Mouse (Mus musculus): ENCODE measurements around the gene Art3. TPM values are rescaled to one million over a fixed set of nuclear protein-coding genes. Genes with fewer than 3 reads are reported as not detected.

Gene Art3
- polyA plus RNA-seq, 1 experiment = not detected

- H3K4me1 ChIP-seq = peaks cover 54% of the 10 kb centered on the region
- H3K36me3 ChIP-seq (replicated peaks; ENCODE audit: low read length) = no peaks in the 10 kb centered on the region
- H3K4me3 ChIP-seq (replicated peaks) = peak overlapping the region; percentile 86
- TF ChIP-seq GATA1 (IDR thresholded peaks at IDR 0.05; ENCODE audit: borderline replicate concordance, low read length) (no peak), FLI1 (IDR thresholded peaks at IDR 0.05; ENCODE audit: low read length) (no peak)
- no peaks in the 10 kb centered on the region for H3K27me3 ChIP-seq (replicated peaks)
- no peaks in the 10 kb centered on the region for H3K9me3 ChIP-seq
Observed at GRCm38 (mm10) chr5:92374721-92375142, 43.1 kb downstream of the Art3 start.

- Histone ChIP-seq H3K36me3 (replicated peaks; ENCODE audit: low read length) (no peaks in the 10 kb centered on the region), H3K4me1 (peaks cover 54% of the 10 kb centered on the region), H3K27me3 (replicated peaks) (no peaks in the 10 kb centered on the region), H3K4me3 (replicated peaks) (peak overlapping the region; percentile 86), H3K9me3 (no peaks in the 10 kb centered on the region)
- TF ChIP-seq GATA1 (IDR thresholded peaks at IDR 0.05; ENCODE audit: borderline replicate concordance, low read length) (no peak), FLI1 (IDR thresholded peaks at IDR 0.05; ENCODE audit: low read length) (no peak)
Observed at GRCm38 (mm10) chr5:92375368-92375767, 43.7 kb downstream of the Art3 start.

- Histone ChIP-seq H3K9me3 (no peaks in the 10 kb centered on the region), H3K4me3 (replicated peaks) (no peak overlapping the region), H3K4me1 (peaks cover 51% of the 10 kb centered on the region), H3K36me3 (replicated peaks; ENCODE audit: low read length) (no peaks in the 10 kb centered on the region), H3K27me3 (replicated peaks) (no peaks in the 10 kb centered on the region)
- TF ChIP-seq GATA1 (IDR thresholded peaks at IDR 0.05; ENCODE audit: borderline replicate concordance, low read length) (no peak), FLI1 (IDR thresholded peaks at IDR 0.05; ENCODE audit: low read length) (no peak)
Observed at GRCm38 (mm10) chr5:92376795-92377405, 45.3 kb downstream of the Art3 start.

- Histone ChIP-seq H3K36me3 (replicated peaks; ENCODE audit: low read length) (no peaks in the 10 kb centered on the region), H3K4me1 (peaks cover 28% of the 10 kb centered on the region), H3K4me3 (replicated peaks) (peak overlapping the region; percentile 74), H3K9me3 (no peaks in the 10 kb centered on the region), H3K27me3 (replicated peaks) (peaks cover 3% of the 10 kb centered on the region)
- no peak for TF ChIP-seq GATA1 (IDR thresholded peaks at IDR 0.05; ENCODE audit: borderline replicate concordance, low read length)
- TF ChIP-seq FLI1 (IDR thresholded peaks at IDR 0.05; ENCODE audit: low read length) = no peak
Observed at GRCm38 (mm10) chr5:92381550-92382348, 50.1 kb downstream of the Art3 start.

- Histone ChIP-seq H3K4me3 (replicated peaks) (no peak overlapping the region), H3K36me3 (replicated peaks; ENCODE audit: low read length) (no peaks in the 10 kb centered on the region), H3K9me3 (no peaks in the 10 kb centered on the region), H3K27me3 (replicated peaks) (peaks cover 5% of the 10 kb centered on the region), H3K4me1 (peaks cover 28% of the 10 kb centered on the region)
- TF ChIP-seq FLI1 (IDR thresholded peaks at IDR 0.05; ENCODE audit: low read length) = no peak
- TF ChIP-seq GATA1 (IDR thresholded peaks at IDR 0.05; ENCODE audit: borderline replicate concordance, low read length) = no peak
Observed at GRCm38 (mm10) chr5:92382349-92382679, 50.7 kb downstream of the Art3 start.

- Histone ChIP-seq H3K27me3 (replicated peaks) (peaks cover 10% of the 10 kb centered on the region), H3K36me3 (replicated peaks; ENCODE audit: low read length) (no peaks in the 10 kb centered on the region), H3K9me3 (no peaks in the 10 kb centered on the region), H3K4me3 (replicated peaks) (no peak overlapping the region), H3K4me1 (peaks cover 31% of the 10 kb centered on the region)
- no peak for TF ChIP-seq FLI1 (IDR thresholded peaks at IDR 0.05; ENCODE audit: low read length)
- TF ChIP-seq GATA1 (IDR thresholded peaks at IDR 0.05; ENCODE audit: borderline replicate concordance, low read length) = no peak
Observed at GRCm38 (mm10) chr5:92383747-92384146, 52.1 kb downstream of the Art3 start.

GRCm38 (mm10) chr5:92384855-92385254 is 53.2 kb downstream of the Art3 start:
- Histone ChIP-seq H3K4me3 (replicated peaks) (no peak overlapping the region), H3K27me3 (replicated peaks) (peaks cover 20% of the 10 kb centered on the region), H3K9me3 (no peaks in the 10 kb centered on the region), H3K36me3 (replicated peaks; ENCODE audit: low read length) (no peaks in the 10 kb centered on the region), H3K4me1 (peaks cover 31% of the 10 kb centered on the region)
- TF ChIP-seq GATA1 (IDR thresholded peaks at IDR 0.05; ENCODE audit: borderline replicate concordance, low read length) (no peak), FLI1 (IDR thresholded peaks at IDR 0.05; ENCODE audit: low read length) (no peak)

GRCm38 (mm10) chr5:92386102-92386501 is 54.5 kb downstream of the Art3 start:
- Histone ChIP-seq H3K4me1 (peaks cover 31% of the 10 kb centered on the region), H3K4me3 (replicated peaks) (no peak overlapping the region)
- TF ChIP-seq FLI1 (IDR thresholded peaks at IDR 0.05; ENCODE audit: low read length) (no peak), GATA1 (IDR thresholded peaks at IDR 0.05; ENCODE audit: borderline replicate concordance, low read length) (no peak)

GRCm38 (mm10) chr5:92386643-92387042 is 55.0 kb downstream of the Art3 start:
- no peak for TF ChIP-seq GATA1 (IDR thresholded peaks at IDR 0.05; ENCODE audit: borderline replicate concordance, low read length)
- no peak for TF ChIP-seq FLI1 (IDR thresholded peaks at IDR 0.05; ENCODE audit: low read length)

More at GRCm38 (mm10) chr5:92386102-92386501, 54.5 kb downstream of the Art3 start:
- H3K9me3 ChIP-seq = no peaks in the 10 kb centered on the region
- H3K27me3 ChIP-seq (replicated peaks) = peaks cover 32% of the 10 kb centered on the region
- no peaks in the 10 kb centered on the region for H3K36me3 ChIP-seq (replicated peaks; ENCODE audit: low read length)

GRCm38 (mm10) chr5:92387433-92387832 is 55.8 kb downstream of the Art3 start:
- Histone ChIP-seq H3K36me3 (replicated peaks; ENCODE audit: low read length) (no peaks in the 10 kb centered on the region), H3K27me3 (replicated peaks) (peaks cover 46% of the 10 kb centered on the region), H3K4me3 (replicated peaks) (no peak overlapping the region), H3K4me1 (peaks cover 28% of the 10 kb centered on the region), H3K9me3 (no peaks in the 10 kb centered on the region)
- TF ChIP-seq FLI1 (IDR thresholded peaks at IDR 0.05; ENCODE audit: low read length) (no peak), GATA1 (IDR thresholded peaks at IDR 0.05; ENCODE audit: borderline replicate concordance, low read length) (no peak)

More at GRCm38 (mm10) chr5:92386643-92387042, 55.0 kb downstream of the Art3 start:
- no peaks in the 10 kb centered on the region for H3K36me3 ChIP-seq (replicated peaks; ENCODE audit: low read length)
- H3K27me3 ChIP-seq (replicated peaks) = peaks cover 38% of the 10 kb centered on the region
- no peaks in the 10 kb centered on the region for H3K9me3 ChIP-seq
- H3K4me3 ChIP-seq (replicated peaks) = no peak overlapping the region
- H3K4me1 ChIP-seq = peaks cover 27% of the 10 kb centered on the region
